Mouse (Mus musculus) right cerebral cortex, postnatal 14 days (tissue): ENCODE results near the gene Jade3.

Source experiments
- DNase-seq: peaks from one replicate; pipeline ENCODE4 v3.0.0; 2022

Gene Jade3

GRCm38 (mm10) chrX:20548011-20548879, 122.8 kb downstream of the Jade3 start:
- DNase-seq: no peak

DNA sequence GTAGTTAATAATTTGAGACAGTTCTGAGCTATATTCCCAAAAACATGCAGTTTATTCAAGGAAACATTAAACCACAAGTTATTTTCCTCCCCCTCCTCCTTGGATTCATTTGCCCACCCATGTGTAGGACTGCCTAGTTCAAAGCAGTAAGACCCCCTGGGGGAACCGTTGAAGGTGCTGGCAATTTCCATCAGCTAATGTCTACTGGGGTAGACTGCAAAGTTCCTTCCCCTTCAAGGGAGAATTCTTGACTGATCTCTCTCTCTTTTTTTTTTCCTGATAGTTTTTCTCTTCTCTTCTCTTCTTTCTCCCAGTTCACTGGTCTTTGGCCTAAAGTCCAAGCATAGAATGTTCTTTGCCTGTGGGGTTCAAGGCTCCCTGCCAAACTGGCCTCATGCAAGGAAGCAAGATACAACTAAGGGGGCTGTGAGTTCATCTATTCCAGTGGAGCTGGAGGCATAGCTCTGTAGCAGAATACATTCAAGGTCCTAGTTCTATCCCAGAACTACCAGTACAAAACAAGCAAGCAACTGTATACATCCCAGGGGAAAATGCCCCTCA, 123.5 kb downstream of the Jade3 start:
- DNase-seq: no peak

- DNase-seq: no peak
Observed at GRCm38 (mm10) chrX:20549532-20549931, 124.0 kb downstream of the Jade3 start, which contains the start of gene Rgn. Gene Rgn, plus strand, starts transcription at chrX:20549787.

DNA sequence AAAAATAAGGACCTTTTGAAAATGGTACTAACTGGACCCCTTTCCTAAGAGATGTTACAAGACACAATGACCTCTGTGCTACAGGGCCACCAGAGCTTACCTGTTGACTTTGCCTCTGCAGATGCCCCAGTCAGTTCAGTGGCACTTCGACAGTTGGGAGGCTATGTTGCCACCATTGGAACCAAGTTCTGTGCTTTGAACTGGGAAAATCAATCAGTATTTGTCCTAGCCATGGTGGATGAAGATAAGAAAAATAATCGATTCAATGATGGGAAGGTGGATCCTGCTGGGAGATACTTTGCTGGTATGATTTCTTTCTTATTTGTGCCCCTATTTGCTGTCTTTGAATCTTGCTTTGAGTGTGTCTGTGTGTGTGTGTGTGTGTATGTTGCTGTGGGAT, 126.7 kb downstream of the Jade3 start:
- no peak for DNase-seq

DNA sequence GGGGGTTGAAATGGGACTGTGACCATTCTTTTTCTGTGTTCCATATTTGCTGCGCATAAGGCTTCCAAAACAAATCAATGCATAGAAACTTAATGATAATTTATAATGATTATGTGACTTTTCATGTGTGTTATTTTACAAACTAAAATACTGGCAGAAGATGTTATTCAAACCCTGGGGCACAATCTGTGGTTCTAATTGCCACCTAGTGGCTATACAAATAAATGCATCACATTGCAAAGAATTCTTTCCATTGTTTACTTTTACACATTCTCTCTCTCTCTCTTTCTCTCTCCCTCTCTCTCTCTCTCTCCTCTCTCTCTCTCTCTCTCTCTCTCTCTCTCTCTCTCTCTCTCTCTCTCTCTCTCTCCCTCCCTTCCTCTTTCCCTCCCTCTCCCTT, 136.4 kb downstream of the Jade3 start:
- no peak for DNase-seq

DNA sequence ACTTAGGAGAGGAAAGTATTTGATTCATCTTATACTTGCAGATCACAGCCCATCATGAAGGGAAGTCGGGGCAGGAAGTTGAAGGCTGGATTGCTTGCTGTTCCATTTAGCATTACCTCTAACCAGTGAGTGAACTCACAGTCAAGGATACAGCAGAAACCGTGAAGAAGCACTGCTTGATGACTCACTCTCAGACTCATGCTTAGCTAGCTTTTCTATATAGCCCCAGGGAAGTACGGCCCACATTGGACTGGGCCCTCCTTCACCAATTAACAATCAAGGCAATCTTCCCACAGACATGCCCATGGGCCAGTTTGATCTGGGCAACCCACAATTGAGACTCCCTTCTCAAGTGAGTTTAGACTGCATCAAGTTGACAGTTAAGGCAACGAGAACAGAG, 138.5 kb downstream of the Jade3 start:
- DNase-seq: no peak
